Mouse (Mus musculus) hematopoietic stem cell, adult 5-6 weeks (primary cell): ENCODE results near the gene Dscam. TPM values are rescaled to one million over a fixed set of nuclear protein-coding genes. Genes with fewer than 3 reads are reported as not detected.

Experiments used
- ATAC-seq, 2 experiments: fragments of 125-278 bp in 1 of 2; replicated peaks in 1 of 2; 2 replicates each; pipeline ENCODE4 v1.8.0; 2016 to 2017; ENCODE audit warnings: inconsistent platforms in 2 of 2, mild to moderate bottlenecking in 2 of 2, moderate number of reproducible peaks in 2 of 2, low read depth in 1 of 2, moderate TSS enrichment in 1 of 2; ENCODE audit not compliant: low FRiP score in 2 of 2, poor library complexity in 2 of 2, severe bottlenecking in 2 of 2, insufficient read depth in 1 of 2, low TSS enrichment in 1 of 2
- total RNA-seq: library from RNA; stranded (forward); fragments of 172-1452, 232-1000 nt; gene quantifications from 2 replicates; pipeline ENCODE4 v1.2.3, GENCODE M21; 2017

Gene Dscam
- total RNA-seq, 1 experiment from 2014 or later, result 1.2 TPM

DNA sequence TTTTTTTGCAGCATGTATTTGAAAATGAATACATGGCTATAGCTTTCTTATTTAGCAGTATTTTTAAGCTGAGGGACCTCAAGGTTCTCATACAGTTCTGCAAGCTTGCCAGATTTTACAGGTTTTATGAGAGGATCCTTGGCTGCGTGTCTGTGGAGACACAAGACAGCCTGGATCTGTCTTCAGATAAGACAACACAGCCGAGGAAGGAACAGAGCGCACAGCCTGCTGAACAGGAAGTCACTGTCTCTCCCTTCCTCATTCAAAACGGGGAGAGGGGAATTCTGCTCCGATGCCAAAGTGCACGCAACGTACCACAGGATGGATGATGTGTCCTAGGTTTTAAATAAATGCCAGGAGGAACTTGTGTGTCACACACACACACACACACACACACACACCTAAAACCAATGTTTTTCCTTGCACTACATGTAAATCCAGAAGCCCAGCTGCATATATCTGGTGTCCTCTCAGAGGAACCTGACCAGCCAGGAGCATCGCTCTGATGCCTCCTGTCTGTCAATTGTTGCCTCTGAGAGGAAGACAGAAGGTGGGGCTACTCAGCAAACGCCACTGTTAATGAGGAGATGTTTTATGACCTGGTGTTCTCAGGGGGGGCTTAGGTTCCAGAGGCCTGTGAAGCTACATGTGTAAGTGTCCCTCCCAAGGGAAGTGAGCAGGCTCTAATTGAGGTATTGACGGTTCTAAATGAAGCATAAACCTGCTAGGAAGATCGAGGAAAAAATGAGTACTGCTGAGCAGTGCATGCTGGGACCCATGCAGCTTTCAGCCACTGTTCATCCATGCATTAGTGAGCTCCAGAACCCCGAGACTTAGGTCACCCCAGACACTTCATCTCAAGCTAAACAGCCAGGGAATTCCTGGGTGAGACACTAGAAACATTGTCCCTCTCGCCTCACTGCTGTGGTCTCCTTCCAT lies 442.4 kb downstream of the Dscam start:
- no peak for ATAC-seq

GRCm38 (mm10) chr16:96725071-96725724 lies 445.4 kb downstream of the Dscam start:
- no peak for ATAC-seq

GRCm38 (mm10) chr16:96724591-96724990 lies 446.0 kb downstream of the Dscam start:
- ATAC-seq, result no peak

DNA sequence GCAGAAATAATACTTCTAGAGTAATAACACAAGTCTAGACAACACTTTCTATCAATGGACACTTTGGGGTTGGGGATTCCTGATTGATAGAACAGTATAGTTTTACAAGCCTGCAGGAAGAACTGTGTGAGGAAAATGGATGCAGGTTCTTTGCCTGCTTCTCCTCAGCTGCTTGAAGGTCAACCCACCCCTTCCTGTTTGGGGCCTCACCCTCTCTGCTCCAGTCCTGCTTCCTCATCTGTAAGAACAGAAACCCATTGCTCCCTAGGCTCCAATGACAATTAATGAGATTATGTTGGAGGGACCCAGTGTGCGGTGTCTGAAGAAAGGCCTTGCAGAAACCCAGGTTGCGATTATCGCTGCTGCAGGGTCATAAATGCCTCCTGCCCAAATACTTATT lies 446.4 kb downstream of the Dscam start:
- 0 out of 4 replicates have a peak, but pooled peaks of 1 of the 2 experiments have one; percentile 29 for ATAC-seq

DNA sequence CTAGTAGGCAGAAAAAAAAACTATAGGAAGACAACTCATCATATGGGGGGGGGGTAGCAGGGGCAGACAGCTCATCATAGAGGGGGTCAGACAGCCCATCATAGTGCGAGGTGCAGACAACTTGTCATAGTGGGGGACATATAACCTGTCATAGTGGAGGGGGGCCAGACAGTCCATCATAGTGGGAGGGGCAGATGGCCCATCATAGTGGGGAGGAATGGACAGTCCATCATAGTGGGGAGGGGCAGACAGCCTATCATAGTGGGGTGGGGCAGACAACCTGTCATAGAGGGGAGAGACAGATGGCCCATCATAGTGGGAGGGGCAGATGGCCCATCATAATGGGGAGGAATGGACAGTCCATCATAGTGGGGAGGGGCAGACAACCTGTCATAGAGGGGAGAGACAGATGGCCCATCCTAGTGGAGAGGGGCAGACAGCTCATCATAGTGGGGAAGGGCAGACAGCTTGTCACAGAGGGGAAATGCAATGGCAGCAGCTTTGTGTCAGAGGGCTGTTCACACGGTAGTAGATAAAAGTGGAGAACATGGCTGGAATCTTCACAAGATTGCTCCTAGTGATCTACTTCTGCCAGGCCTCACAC lies 447.4 kb downstream of the Dscam start:
- ATAC-seq, result no peak

- ATAC-seq, result 0 out of 4 replicates have a peak, but pooled peaks have one; percentile 25 to 32
Observed at GRCm38 (mm10) chr16:96722135-96722534, 448.4 kb downstream of the Dscam start.

DNA sequence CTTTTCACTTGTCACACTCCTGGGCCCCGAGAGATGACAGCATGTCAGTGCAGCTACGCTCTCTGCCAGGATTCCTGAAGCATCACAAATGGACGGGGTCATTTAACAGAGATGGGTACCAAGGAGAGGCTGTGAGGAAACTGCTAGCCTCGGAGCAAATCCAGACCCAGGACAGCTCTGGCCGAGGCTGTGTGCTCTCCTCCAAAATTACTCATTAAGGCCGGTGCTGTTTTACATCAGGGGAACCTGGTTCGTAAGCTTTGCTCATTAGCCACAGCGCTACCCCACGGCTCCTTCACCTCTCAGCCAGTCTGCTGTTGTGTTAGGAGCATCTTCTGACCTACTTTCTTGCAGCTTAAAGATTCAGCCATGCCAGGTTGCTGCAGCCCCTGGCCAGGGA lies 449.3 kb downstream of the Dscam start:
- no peak for ATAC-seq

DNA sequence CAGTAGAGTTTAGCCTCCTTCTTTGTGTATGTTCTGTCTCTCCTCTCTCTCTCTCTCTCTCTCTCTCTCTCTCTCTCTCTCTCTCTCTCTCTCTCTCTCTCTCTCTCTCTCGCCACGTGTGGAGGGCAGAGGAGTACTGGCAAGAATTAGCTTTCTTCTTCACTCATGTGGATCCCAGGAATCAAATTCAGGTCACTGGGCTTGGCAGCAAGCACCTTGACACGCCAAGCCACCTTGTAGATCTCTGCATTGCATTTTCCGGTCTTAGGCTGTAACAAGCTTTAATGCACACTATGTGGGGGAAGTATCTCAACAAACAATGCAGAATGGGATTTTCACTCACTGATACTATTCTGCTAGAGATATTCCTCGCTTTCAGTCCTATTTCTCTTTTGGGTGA lies 449.9 kb downstream of the Dscam start:
- ATAC-seq, result no peak

DNA sequence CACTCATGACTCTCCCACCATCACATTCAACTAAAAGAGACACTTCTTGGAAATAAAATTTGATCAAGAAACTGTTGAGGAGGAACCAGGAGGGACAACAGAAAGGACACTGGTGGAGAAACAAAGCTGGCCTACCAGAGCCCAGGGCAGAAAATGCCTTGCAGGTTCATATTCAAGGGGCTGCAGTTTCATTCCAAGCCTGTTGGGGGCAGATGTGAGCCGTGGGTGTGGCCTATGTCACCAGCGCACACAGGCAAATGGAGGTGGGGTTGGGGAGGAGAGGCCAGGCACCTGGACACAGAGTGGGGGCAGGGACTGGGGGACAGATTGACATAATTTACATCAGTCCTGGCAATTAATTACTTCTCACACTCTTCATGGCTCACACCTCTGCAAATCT lies 452.3 kb downstream of the Dscam start:
- peak; percentile 32 to 42; a peak in 1 of 4 replicates for ATAC-seq

GRCm38 (mm10) chr16:96716633-96717032 lies 453.9 kb downstream of the Dscam start:
- ATAC-seq, result no peak

DNA sequence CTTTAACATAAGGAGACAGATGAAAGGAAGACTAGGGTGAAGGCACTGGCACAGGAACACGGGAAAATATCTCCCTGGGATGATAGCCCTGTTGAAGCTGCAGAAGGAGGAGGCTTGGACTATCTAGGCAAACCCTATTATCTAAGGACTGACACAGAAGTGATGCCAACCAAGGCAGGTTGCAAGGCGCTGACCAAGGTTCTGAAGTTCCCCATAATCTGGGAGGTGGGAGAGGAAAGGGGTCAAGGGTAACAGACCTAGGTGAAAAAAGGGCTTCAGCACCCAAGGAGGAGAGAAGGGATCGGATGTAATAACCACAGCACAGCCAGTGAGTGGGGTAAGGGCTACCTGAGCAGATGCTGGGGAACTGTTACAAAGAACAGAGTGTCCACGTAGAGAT lies 458.6 kb downstream of the Dscam start:
- ATAC-seq, result no peak

- no peak for ATAC-seq
Observed at GRCm38 (mm10) chr16:96700551-96700950, 470.0 kb downstream of the Dscam start.

DNA sequence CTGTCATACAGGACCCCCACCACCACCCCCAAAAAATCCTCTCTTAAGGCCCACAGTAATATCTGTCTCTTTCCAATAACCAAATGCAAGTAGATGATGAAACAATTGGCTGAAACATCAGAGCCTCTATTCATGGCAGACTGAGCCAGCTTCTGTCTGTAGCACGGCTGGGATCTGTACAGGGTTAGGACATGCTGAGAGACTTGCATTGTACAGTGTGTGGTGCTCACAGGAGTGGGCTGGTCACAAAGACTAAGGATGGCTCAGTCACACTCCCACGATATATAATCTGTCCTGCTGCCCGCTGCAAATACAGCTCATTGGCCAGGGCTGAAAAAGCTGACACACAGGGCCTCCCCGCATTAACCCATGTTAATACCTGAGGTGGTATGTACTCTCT lies 474.7 kb downstream of the Dscam start:
- ATAC-seq, result no peak

DNA sequence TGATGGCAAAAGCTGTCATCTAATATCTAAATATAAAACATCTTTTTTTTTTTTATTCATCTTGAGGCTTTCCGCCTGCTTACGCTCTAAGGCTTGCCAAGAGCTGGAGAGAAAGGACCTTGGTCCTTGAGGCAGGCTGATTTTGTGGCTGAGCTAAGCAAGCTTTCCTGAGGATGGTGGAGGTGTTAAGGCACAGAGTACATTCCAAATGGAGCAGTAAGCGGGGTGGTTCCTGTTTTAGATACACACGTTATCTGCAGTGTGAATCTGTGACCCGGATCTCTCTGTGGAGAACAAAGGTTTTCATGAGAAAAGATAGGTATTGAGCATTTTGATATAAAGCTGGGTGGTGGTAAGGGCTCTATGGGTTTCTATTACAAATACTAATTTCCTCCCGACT lies 479.0 kb downstream of the Dscam start:
- no peak for ATAC-seq

DNA sequence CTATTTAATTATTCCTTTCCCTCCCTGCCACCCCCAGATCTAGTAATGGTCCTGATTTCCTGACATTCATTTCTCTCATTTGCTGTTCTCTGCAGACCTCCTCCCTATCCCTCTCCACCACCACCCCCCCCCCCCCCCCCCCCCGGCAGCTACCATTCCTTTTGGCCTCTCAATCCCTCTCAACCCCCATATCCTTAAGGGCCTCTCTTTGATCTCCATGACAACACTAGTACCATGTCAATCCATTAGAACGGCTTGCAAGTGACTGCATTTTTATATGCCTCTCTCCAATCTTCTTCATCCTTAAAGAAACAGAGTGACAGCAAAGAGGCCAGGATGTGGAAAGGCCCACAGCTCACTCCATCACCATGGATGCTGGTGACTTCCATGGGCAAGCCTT lies 480.5 kb downstream of the Dscam start:
- ATAC-seq, result no peak

DNA sequence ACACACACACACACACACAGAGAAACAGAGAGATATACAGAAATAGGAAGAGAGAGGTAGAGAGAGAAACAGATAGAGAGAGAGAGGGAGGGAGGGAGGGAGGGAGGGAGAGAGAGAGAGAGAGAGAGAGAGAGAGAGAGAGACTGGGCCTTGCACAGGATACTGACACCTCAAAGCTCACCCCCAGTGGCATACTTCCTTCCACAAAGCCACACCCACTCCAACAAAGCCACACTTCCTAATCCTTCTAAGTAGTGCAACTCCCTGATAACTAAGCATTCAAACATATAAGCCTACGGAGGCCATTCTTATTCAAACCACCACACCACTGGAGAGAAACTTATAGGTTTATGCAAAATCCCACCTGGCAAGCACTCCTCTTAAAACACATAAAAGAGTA lies 481.1 kb downstream of the Dscam start:
- ATAC-seq, result no peak

- ATAC-seq, result no peak
Observed at GRCm38 (mm10) chr16:96685065-96685464, 485.5 kb downstream of the Dscam start.

DNA sequence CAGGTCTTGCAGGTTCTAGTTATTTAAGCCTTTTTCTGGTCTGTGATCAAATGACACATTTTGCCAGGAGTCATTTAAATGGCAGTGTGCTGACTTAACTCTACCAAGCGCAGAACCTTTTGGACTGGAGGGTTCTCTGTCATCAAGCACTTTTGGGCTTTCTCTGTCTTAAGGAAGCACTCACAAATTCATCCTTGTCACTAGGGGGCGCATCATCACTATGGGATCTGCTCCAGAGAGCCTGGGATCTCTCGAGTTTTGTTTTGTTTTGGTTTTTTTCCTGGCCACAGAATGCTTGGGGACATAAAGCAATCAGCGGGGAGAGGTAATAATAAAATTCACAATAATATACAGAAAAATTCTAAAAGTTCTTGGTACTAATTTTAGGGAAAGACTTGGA lies 486.0 kb downstream of the Dscam start:
- ATAC-seq, result peak in 1 of 2 experiments; percentile 59; a peak in 1 of 4 replicates
